Mouse (Mus musculus) liver, embryonic 16.5 days (tissue): Measurements from ENCODE around the gene Chaf1b. TPM values are rescaled to one million over a fixed set of nuclear protein-coding genes. Genes with fewer than 3 reads are reported as not detected.

Experiments used
- ATAC-seq: fragments of 200-750 bp; cut with Nextera tagmentation; 2 replicates; pipeline ENCODE4 v1.8.0; 2017; ENCODE audit warnings: low read depth, mild to moderate bottlenecking, moderate number of reproducible peaks, moderate library complexity
- H3K27ac ChIP-seq: fragments of 300-500 bp; sonication (generic); 2 replicates; pipeline ENCODE4 v1.5.1; 2014; ENCODE audit warnings: mild to moderate bottlenecking, low read length
- H3K27me3 ChIP-seq: fragments of 300-500 bp; sonication (generic); 2 replicates; pipeline ENCODE4 v1.6.1; 2014; ENCODE audit warnings: low read depth, low read length, mixed read lengths; ENCODE audit not compliant: control insufficient read depth, insufficient read depth
- H3K36me3 ChIP-seq: fragments of 300-500 bp; sonication (generic); 2 replicates; pipeline ENCODE4 v1.6.1; 2014; ENCODE audit warnings: mild to moderate bottlenecking; ENCODE audit not compliant: control insufficient read depth, insufficient read depth
- H3K4me1 ChIP-seq: fragments of 300-500 bp; sonication (generic); 2 replicates; pipeline ENCODE4 v1.6.1; 2014; ENCODE audit warnings: low read depth, low read length, mixed read lengths; ENCODE audit not compliant: control insufficient read depth
- H3K4me2 ChIP-seq: fragments of 300-500 bp; sonication (generic); 2 replicates; pipeline ENCODE4 v1.6.1; 2014; ENCODE audit warnings: low read depth, low read length, mixed read lengths
- H3K4me3 ChIP-seq: fragments of 300-500 bp; sonication (generic); 2 replicates; pipeline ENCODE4 v1.5.1; 2014; ENCODE audit warnings: low read depth, mild to moderate bottlenecking, low read length
- H3K9ac ChIP-seq: fragments of 300-500 bp; sonication (generic); 2 replicates; pipeline ENCODE4 v1.6.1; 2014; ENCODE audit warnings: low read depth, low read length
- H3K9me3 ChIP-seq: fragments of 300-500 bp; sonication (generic); replicated peaks from 2 replicates; pipeline ENCODE4 v1.6.1; 2016; ENCODE audit warnings: low read length; ENCODE audit not compliant: control insufficient read depth
- WGBS: fragments of 180-500 bp; shearing (Covaris S2); extraction: QIAGEN DNeasy Blood & Tissue Kit; methylation state at CpG from one replicate; pipeline ENCODE4 v1.1.7; 2014; ENCODE audit not compliant: insufficient replicate concordance; 5-methylcytosine and 5-hydroxymethylcytosine counted together
- polyA plus RNA-seq: library from polyadenylated mRNA; unstranded; fragments of >200 nt; fragmentation: Nextera tagmentation; extraction: Ambion mirVana; gene quantifications from 2 replicates; pipeline ENCODE4 v1.2.1, GENCODE M21; 2015

The Chaf1b gene
- polyA plus RNA-seq, 1 experiment from 2014 or later = 30.0 TPM

DNA sequence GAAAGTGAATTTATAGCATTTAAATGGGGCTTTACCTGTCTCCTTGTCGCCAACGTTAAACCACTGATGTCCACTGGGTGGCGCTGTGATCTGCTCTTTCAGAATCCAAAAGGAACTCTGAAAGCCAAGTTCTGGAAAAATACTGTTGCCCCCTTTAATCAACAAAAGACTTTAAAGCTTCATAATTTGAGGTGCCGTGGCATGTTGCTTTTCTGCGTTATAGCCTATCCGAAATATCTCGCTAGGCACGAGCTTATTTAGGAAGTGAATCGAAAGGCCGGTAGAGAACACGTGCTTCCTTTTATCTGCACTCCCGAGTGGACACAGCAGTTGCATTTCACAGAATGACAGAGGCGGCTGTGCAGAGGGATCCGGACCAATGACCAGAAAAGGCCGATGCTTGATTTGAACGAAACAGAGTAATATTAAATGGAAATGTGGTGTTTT lies 54.7 kb downstream of the Chaf1b start:
- WGBS = 6% methylated on average over 16 of the region's 16 CpGs
- H3K4me1 ChIP-seq = no peaks in the 10 kb centered on the region
- no peak for ATAC-seq
- H3K4me3 ChIP-seq = peak overlapping the region; percentile 29
- peak overlapping the region; percentile 49 for H3K4me2 ChIP-seq
- no peaks in the 10 kb centered on the region for H3K36me3 ChIP-seq
- H3K9ac ChIP-seq = no peak overlapping the region
- no peak overlapping the region for H3K27ac ChIP-seq
- peaks cover 8% of the 10 kb centered on the region; the same call in 1 of the 2 replicates for H3K27me3 ChIP-seq
- H3K9me3 ChIP-seq = no peaks in the 10 kb centered on the region

DNA sequence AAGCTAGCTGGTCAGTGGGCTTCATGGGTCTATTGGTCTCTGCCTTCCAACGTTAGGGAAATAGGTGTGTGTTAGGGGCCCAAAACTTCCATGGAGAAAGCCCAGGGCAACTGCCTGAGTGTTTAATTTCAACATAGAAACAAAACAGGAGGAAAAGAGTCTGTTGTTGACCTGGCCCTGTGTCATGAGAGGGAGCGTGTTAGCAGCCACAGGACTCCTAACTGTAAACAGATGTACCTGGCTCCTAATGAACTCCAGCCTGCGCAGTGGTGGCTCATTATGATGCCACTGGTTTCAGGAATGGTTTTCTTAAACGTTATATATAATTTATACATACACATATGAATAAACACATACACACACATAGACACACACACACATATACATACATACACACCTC lies 56.3 kb downstream of the Chaf1b start:
- Histone ChIP-seq H3K36me3 (no peaks in the 10 kb centered on the region), H3K27me3 (peaks cover 5% of the 10 kb centered on the region), H3K9me3 (no peaks in the 10 kb centered on the region), H3K9ac (no peak overlapping the region), H3K4me1 (no peaks in the 10 kb centered on the region), H3K27ac (no peak overlapping the region), H3K4me3 (no peak overlapping the region), H3K4me2 (no peak overlapping the region)
- 61% methylated on average over 4 of the region's 4 CpGs for WGBS
- ATAC-seq = no peak

DNA sequence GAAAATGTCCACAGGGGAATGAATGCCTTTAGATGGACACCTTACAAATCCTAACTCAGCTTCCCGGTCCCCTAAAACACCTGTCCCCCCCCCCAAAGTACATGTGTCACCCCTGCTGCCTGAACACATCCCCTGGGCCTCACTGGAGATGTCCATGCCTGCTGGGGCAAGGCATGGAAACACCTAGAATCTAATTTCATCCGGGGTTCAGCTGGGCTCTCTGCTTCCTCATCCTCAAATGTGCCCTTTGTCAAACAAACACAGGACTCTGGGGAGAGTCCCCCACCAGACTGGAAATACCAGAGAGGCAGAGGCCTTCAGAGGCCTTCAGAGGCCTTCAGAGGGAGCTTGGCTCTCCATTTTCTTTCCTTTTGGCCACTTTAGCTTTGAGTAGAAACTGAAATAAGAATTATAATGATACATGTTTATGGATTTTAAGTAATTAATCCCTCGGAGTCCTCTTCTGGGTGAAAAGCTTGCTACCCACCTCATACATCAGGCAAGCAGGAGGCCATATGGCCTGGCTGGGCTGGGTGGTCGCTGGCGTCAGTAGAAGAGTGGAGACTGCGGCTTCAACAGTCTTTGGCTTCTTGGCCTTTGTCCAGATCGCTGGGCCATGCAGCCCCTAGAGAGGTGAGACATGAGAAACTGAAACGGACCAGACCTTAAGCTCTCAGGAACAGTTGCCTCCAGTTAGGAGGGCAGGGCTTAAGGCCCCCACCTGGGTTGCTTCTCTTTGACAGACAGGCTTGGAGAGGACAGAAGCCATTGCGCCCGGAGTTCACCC lies 58.3 kb downstream of the Chaf1b start:
- ATAC-seq = no peak
- no peaks in the 10 kb centered on the region for H3K4me1 ChIP-seq
- H3K9ac ChIP-seq = no peak overlapping the region
- 66% methylated on average over 10 of the region's 10 CpGs for WGBS
- H3K4me2 ChIP-seq = no peak overlapping the region
- peaks cover 2% of the 10 kb centered on the region; the same call in 1 of the 2 replicates for H3K27me3 ChIP-seq
- no peaks in the 10 kb centered on the region for H3K9me3 ChIP-seq
- no peaks in the 10 kb centered on the region for H3K36me3 ChIP-seq
- H3K27ac ChIP-seq = no peak overlapping the region
- no peak overlapping the region for H3K4me3 ChIP-seq

DNA sequence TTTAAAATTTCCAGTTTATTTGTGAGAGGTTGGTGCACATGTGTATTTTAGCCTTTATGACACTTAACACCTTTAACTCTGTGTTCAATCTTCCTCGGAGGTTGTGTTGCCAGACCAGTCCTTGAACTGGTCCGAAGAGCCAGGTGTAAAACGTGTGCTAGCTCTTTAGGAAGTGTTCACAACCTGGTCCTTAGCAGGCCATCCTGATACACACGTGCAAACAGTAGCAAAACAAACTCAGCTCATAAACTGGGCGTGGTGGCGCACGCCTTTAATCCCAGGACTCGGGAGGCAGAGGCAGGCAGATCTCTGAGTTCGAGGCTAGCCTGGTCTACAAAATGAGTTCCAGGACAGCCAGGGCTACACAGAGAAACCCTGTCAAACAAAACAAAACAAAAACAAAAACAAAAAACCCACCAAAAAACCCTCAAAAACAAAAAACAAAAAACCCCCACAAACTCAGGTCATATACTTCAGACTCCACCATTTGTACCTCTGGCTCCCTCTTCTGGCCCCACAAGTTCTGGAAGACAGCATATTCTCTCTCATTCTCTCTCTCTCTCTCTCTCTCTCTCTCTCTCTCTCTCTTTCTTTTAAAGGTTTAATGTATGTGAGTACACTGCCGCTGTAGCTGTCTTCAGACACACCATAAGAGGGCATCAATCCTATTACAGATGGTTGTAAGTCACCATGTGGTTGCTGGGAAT lies 59.2 kb downstream of the Chaf1b start:
- no peak for ATAC-seq
- Histone ChIP-seq H3K9me3 (no peaks in the 10 kb centered on the region), H3K4me3 (no peak overlapping the region), H3K27me3 (peaks cover 2% of the 10 kb centered on the region; the same call in 1 of the 2 replicates), H3K9ac (no peak overlapping the region), H3K4me1 (no peaks in the 10 kb centered on the region), H3K27ac (no peak overlapping the region), H3K36me3 (no peaks in the 10 kb centered on the region), H3K4me2 (no peak overlapping the region)
- WGBS = 75% methylated on average over 10 of the region's 10 CpGs

DNA sequence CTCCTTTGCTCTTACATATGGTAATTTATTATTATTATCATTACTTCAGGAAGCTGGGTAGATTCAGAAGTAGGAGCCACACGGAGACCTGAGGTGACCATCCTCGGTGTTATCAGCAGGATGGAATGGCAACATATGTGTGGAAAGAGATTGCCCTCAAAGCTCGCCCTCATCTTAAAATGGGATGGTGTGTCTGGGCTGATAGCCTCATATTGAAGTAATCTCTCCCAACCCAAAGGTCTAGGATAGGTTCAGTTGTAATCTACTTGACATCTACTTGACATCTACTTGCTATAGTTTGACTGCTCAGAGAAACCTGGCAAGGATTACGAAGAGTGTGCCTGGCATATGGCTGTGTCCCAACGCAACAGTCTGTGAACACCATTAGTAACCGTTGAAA lies 60.6 kb downstream of the Chaf1b start:
- H3K27ac ChIP-seq = no peak overlapping the region
- no peaks in the 10 kb centered on the region for H3K36me3 ChIP-seq
- H3K4me1 ChIP-seq = no peaks in the 10 kb centered on the region
- no peak for ATAC-seq
- H3K4me2 ChIP-seq = no peak overlapping the region
- H3K4me3 ChIP-seq = no peak overlapping the region
- H3K27me3 ChIP-seq = peaks cover 2% of the 10 kb centered on the region; the same call in 1 of the 2 replicates
- H3K9ac ChIP-seq = no peak overlapping the region
- 31% methylated on average over 6 of the region's 6 CpGs for WGBS
- H3K9me3 ChIP-seq = no peaks in the 10 kb centered on the region

DNA sequence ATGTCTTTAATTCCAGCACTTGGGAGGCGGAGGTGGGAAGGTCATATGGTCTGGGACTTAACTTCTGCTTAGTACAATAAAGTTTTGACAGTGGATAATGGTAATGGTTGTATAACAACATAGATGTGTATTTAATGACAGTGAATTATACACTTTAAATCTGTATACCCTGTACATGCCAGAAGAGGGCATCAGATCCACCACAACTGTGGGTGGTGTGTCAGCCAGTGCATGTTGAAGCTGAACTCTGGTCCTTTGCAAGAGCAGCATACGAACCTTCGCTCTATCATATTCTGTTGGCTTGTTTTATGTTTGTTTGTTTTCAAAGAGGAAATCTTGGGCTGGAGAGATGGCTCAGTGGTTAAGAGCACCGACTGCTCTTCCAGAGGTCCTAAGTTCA lies 63.7 kb downstream of the Chaf1b start:
- H3K4me3 ChIP-seq = no peak overlapping the region
- 57% methylated on average over 4 of the region's 4 CpGs for WGBS
- H3K9ac ChIP-seq = no peak overlapping the region
- peaks cover 2% of the 10 kb centered on the region; the same call in 1 of the 2 replicates for H3K27me3 ChIP-seq
- H3K9me3 ChIP-seq = no peaks in the 10 kb centered on the region
- no peaks in the 10 kb centered on the region for H3K36me3 ChIP-seq
- no peak overlapping the region for H3K27ac ChIP-seq
- H3K4me2 ChIP-seq = no peak overlapping the region
- no peak for ATAC-seq
- no peaks in the 10 kb centered on the region for H3K4me1 ChIP-seq

Other genes with a start within 250 kb of the Chaf1b start
- 0.35 and 0.73 TPM in 2 replicates for gene Cbr3, start 200.7 kb upstream of the Chaf1b start, polyA plus RNA-seq
- gene Dop1b, start 172.0 kb upstream of the Chaf1b start, polyA plus RNA-seq = 17.2 and 21.6 TPM in 2 replicates
- gene Morc3, start 51.8 kb upstream of the Chaf1b start, polyA plus RNA-seq = 15.7 and 16.4 TPM in 2 replicates
- gene Cldn14, start 124.9 kb downstream of the Chaf1b start, polyA plus RNA-seq = 4.2 and 4.6 TPM in 2 replicates
- not detected in 2 replicates for gene Sim2, start 201.0 kb downstream of the Chaf1b start, polyA plus RNA-seq